Mouse (Mus musculus) brain, embryonic 14.5 days (tissue): Measurements from ENCODE around the gene Lman1l.

Experiments used
- CTCF ChIP-seq: fragments of 200-500 bp; IDR thresholded peaks from 2 replicates; pipeline ENCODE4 v1.5.1; 2012; ENCODE audit warnings: inconsistent platforms, mild to moderate bottlenecking, moderate library complexity, borderline replicate concordance; ENCODE audit not compliant: insufficient read depth, insufficient read length; ENCODE audit errors: extremely low read depth
- POLR2A ChIP-seq: fragments of 200-500 bp; IDR thresholded peaks from 2 replicates; pipeline ENCODE4 v1.6.1; 2012; ENCODE audit warnings: mild to moderate bottlenecking, inconsistent platforms, borderline replicate concordance; ENCODE audit not compliant: poor library complexity, insufficient read depth, insufficient read length, severe bottlenecking; ENCODE audit errors: extremely low read depth

DNA sequence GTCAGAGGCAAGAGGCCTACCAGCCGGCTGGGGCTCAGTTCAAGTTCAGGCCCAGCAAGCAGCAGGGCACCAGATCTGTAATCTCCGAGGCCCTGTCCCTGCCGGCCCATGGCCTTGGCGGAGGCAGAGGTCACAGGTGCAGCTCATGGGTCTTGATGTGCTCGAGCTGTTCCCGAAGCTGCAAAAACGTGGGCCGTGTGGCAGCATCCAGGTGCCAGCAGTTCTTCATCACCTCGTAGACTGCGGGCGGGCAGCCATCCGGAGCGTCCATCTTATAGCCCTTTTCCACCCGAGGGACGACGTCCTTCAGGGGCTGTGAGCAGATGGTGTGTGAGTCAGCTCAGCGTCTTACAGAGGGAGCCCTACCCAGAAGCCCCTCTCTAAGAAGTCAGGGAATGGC, 6.6 kb upstream of the Lman1l start:
- no peak for TF ChIP-seq CTCF
- TF ChIP-seq POLR2A, result no peak
